Mouse (Mus musculus): ENCODE measurements around the gene Prkx.

- TF ChIP-seq EP300 (IDR thresholded peaks at IDR 0.05; ENCODE audit: insufficient read depth, low read depth, low read length) (no peak), CTCF (IDR thresholded peaks at IDR 0.05) (no peak), POLR2A (IDR thresholded peaks at IDR 0.05; ENCODE audit: insufficient read depth, low read depth, low read length) (no peak)
These were observed 868 bp downstream of the Prkx start for GRCm38 (mm10) chrX:77794962-77795857.
